Comparison of ENCODE assay signal across 22 mouse cellular contexts in the genomic region with DNA sequence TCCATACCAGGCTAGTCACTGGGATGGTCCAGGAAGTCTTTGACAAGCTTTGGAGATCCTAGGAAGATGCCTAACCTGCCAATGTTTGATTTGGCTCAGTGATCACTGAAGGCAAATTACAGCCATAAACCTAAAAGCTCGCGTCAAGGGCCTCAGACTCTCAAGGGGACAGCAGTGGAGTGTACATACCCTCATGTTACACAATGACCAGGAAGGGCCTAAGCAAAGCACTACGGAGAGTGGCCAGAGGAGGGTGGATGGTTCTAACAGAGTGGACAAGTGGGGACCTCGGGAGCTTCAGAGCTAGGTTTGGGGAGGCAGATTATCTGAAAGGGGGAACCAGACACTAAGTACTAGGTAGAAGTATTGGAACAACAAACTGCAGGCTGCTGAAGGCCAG. TPM values are rescaled to one million over a fixed set of nuclear protein-coding genes. Genes with fewer than 3 reads are reported as not detected.
"Had no signal": no experiment of that assay in that cellular context is flagged by ENCODE, and none has a peak within 500 bp of the region (broad histone marks: within the 10 kb centered on the region; RNA-seq: fewer than 3 reads in every experiment).

No protein-coding gene starts in this region.

- H3K4me2 ChIP-seq: liver, embryonic 11.5 days; liver, embryonic 13.5 days; liver, embryonic 15.5 days; lung, embryonic 15.5 days; midbrain, embryonic 12.5 days; neural tube, embryonic 12.5 days had no signal

- DNase-seq: liver, embryonic 13.5 days; liver, postnatal 0 days; midbrain, embryonic 14.5 days; right cerebral cortex, postnatal 14 days; right cerebral cortex, postnatal 4 days; spleen, adult 18-20 months; thymus, adult 18-20 months; thymus, postnatal 14 days; thymus, postnatal 36 days had no signal

- H3K36me3 ChIP-seq: liver, embryonic 13.5 days; liver, embryonic 15.5 days; lung, embryonic 15.5 days; midbrain, embryonic 10.5 days; midbrain, embryonic 12.5 days; neural tube, embryonic 12.5 days had no signal

- H3K4me1 ChIP-seq: liver, embryonic 13.5 days; liver, embryonic 15.5 days; midbrain, embryonic 12.5 days; neural tube, embryonic 12.5 days had no signal

- ATAC-seq: liver, postnatal 0 days had no signal

- H3K27ac ChIP-seq: liver, embryonic 13.5 days; liver, embryonic 15.5 days; lung, embryonic 15.5 days; midbrain, embryonic 10.5 days; midbrain, embryonic 12.5 days; neural tube, embryonic 12.5 days had no signal

- H3K4me3 ChIP-seq: liver, embryonic 13.5 days; liver, embryonic 15.5 days; lung, embryonic 15.5 days; midbrain, embryonic 10.5 days; midbrain, embryonic 12.5 days; neural tube, embryonic 12.5 days had no signal

- H3K27me3 ChIP-seq: liver, embryonic 13.5 days; liver, embryonic 15.5 days; lung, embryonic 15.5 days; neural tube, embryonic 12.5 days had no signal

- H3K9ac ChIP-seq: liver, embryonic 13.5 days; liver, embryonic 15.5 days; liver, postnatal 0 days; lung, embryonic 15.5 days; midbrain, embryonic 12.5 days; neural tube, embryonic 12.5 days had no signal

- H3K9me3 ChIP-seq: liver, embryonic 13.5 days; liver, embryonic 15.5 days; lung, embryonic 15.5 days; midbrain, embryonic 10.5 days; midbrain, embryonic 12.5 days; neural tube, embryonic 12.5 days had no signal

RNA-seq across cellular contexts. Expression of a gene that starts 13.9 kb away (rescaled TPM):
- total RNA-seq: megakaryocyte, adult 5-6 weeks; megakaryocyte-erythroid progenitor cell, adult 5-6 weeks; monocyte, adult 5-6 weeks; neutrophil, adult 5-6 weeks had no signal

RNA-seq across cellular contexts. Expression of a gene that starts 44.2 kb away (rescaled TPM):
- total RNA-seq: megakaryocyte-erythroid progenitor cell, adult 5-6 weeks; monocyte, adult 5-6 weeks; neutrophil, adult 5-6 weeks had no signal
- polyA plus RNA-seq: liver, embryonic 11.5 days; liver, embryonic 13.5 days; liver, embryonic 15.5 days; liver, postnatal 0 days; neural tube, embryonic 12.5 days; small intestine, adult 2 months; stomach, embryonic 14.5 days; stomach, embryonic 16.5 days had no signal
